Mouse (Mus musculus) embryonic facial prominence, embryonic 15.5 days (tissue): ENCODE measurements around the gene Hoxd4. TPM values are rescaled to one million over a fixed set of nuclear protein-coding genes. Genes with fewer than 3 reads are reported as not detected.
A peak's percentile ranks its signal among the peaks of the same experiment; 100 is the strongest.

Source experiments
- ATAC-seq: fragments of 200-750 bp; cut with Nextera tagmentation; 2 replicates; pipeline ENCODE4 v1.8.0; 2017; ENCODE audit warnings: low read depth, moderate TSS enrichment; ENCODE audit not compliant: insufficient number of reproducible peaks, low FRiP score, low TSS enrichment
- H3K27ac ChIP-seq: fragments of 300-500 bp; sonication (generic); replicated peaks from 2 replicates; pipeline ENCODE4 v1.5.1; 2015; ENCODE audit warnings: mild to moderate bottlenecking, inconsistent platforms
- H3K27me3 ChIP-seq: fragments of 300-500 bp; sonication (generic); 2 replicates; pipeline ENCODE4 v1.6.1; 2015; ENCODE audit warnings: inconsistent platforms
- H3K36me3 ChIP-seq: fragments of 300-500 bp; sonication (generic); 2 replicates; pipeline ENCODE4 v1.6.1; 2015; ENCODE audit warnings: mild to moderate bottlenecking, inconsistent platforms
- H3K4me1 ChIP-seq: fragments of 300-500 bp; sonication (generic); 2 replicates; pipeline ENCODE4 v1.6.1; 2015; ENCODE audit warnings: inconsistent platforms
- H3K4me2 ChIP-seq: fragments of 300-500 bp; sonication (generic); replicated peaks from 2 replicates; pipeline ENCODE4 v1.6.1; 2015; ENCODE audit warnings: mild to moderate bottlenecking, inconsistent platforms
- H3K4me3 ChIP-seq: fragments of 300-500 bp; sonication (generic); replicated peaks from 2 replicates; pipeline ENCODE4 v1.5.1; 2015; ENCODE audit warnings: mild to moderate bottlenecking, inconsistent platforms
- H3K9ac ChIP-seq: fragments of 300-500 bp; sonication (generic); 2 replicates; pipeline ENCODE4 v1.6.1; 2015; ENCODE audit warnings: inconsistent platforms
- H3K9me3 ChIP-seq: fragments of 300-500 bp; sonication (generic); replicated peaks from 2 replicates; pipeline ENCODE4 v1.6.1; 2016; ENCODE audit warnings: inconsistent platforms
- WGBS: fragments of 180-500 bp; shearing (Covaris S2); methylation state at CpG from one replicate; pipeline ENCODE4 v1.1.7; 2015; 5-methylcytosine and 5-hydroxymethylcytosine counted together
- polyA plus RNA-seq: library from polyadenylated mRNA; unstranded; fragments of >200 nt; fragmentation: Nextera tagmentation; extraction: Ambion mirVana; gene quantifications from 2 replicates; pipeline ENCODE4 v1.2.1, GENCODE M21; 2015

Gene Hoxd4
- polyA plus RNA-seq, 1 experiment from 2014 or later = 0.35 TPM

DNA sequence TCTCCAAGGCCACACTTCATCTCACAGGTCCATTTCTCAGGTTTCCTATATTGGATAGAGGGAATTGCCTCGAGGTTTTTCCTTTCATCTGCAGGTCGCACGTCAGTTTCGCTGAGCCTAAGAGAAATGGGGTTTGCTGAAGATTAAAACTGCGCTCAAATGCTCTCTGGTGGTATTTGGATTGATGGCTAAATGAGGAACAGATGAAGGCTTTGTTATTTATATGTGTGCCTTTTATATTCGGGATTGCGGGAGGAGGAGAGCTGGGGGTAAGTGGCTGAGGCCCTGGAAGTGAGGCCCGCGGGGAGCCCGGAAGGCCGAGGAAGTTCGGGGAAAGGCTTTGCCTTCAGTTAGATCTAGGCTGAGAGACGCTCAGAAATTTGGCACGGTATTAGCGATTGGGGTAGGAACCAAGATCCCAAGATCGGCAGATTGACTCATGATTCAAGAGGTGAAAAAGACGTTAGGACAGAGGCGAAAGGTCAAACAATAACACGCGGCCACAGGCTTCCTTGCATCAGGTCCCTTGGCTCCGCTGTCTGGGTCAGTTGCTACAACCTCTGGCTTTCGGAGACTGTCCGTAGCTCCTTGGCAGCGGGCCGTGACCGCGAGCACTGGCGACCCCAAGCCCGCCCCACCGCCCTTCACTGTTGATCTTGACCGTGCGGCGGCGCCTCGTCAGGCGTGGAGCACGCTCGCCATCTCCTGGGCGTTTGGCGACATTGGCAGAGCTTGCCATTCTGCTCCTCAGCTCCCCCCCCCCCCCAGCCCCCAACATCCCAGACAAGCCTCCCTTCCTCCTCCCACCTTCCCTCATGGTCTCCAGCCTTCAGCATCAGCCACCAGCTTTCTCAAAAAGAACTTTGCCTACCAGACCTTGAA is 39.0 kb upstream of the Hoxd4 start:
- 5% methylated on average over 40 of the region's 40 CpGs for WGBS
- peak overlapping the region; percentile 54 for H3K4me2 ChIP-seq
- no peak for ATAC-seq
- peaks cover 17% of the 10 kb centered on the region for H3K4me1 ChIP-seq
- peaks cover 98% of the 10 kb centered on the region for H3K27me3 ChIP-seq
- H3K27ac ChIP-seq = no peak overlapping the region
- H3K9ac ChIP-seq = no peak overlapping the region
- no peaks in the 10 kb centered on the region for H3K9me3 ChIP-seq
- H3K4me3 ChIP-seq = peak overlapping the region; percentile 29
- H3K36me3 ChIP-seq = no peaks in the 10 kb centered on the region

DNA sequence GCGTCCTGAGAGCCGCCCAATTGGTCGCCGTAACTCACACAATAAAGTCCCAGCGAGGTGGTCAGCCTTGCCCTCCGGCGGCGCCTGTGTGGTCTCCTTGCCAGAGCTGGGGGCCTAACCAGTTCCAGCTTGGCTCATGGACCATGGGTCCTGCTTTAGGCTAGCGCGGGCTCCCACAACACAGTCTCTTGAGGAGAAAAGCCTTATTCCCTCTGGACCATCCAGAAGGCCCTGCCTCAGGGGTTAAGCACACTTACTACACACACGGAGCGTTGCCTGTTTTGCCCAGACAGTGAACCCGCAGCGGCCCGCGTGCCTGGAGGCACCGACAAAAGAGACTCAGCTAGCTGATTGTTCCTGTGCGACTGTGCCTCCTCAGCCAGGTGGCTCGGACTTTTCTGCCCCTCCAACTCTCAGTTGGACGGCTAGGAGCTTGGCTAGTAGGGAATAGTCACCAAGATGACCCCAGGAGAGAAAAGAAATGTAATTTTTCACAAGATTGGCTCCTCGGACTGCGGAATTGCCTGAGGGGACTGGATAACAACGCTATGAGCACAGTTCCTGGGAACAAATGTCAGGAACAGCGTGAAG is 37.8 kb upstream of the Hoxd4 start:
- 2% methylated on average over 24 of the region's 24 CpGs for WGBS
- H3K4me1 ChIP-seq = peaks cover 6% of the 10 kb centered on the region
- ATAC-seq = no peak
- peaks cover 98% of the 10 kb centered on the region for H3K27me3 ChIP-seq
- no peaks in the 10 kb centered on the region for H3K36me3 ChIP-seq
- no peak overlapping the region for H3K4me2 ChIP-seq
- H3K27ac ChIP-seq = no peak overlapping the region
- no peak overlapping the region for H3K4me3 ChIP-seq
- no peak overlapping the region for H3K9ac ChIP-seq
- H3K9me3 ChIP-seq = no peaks in the 10 kb centered on the region

DNA sequence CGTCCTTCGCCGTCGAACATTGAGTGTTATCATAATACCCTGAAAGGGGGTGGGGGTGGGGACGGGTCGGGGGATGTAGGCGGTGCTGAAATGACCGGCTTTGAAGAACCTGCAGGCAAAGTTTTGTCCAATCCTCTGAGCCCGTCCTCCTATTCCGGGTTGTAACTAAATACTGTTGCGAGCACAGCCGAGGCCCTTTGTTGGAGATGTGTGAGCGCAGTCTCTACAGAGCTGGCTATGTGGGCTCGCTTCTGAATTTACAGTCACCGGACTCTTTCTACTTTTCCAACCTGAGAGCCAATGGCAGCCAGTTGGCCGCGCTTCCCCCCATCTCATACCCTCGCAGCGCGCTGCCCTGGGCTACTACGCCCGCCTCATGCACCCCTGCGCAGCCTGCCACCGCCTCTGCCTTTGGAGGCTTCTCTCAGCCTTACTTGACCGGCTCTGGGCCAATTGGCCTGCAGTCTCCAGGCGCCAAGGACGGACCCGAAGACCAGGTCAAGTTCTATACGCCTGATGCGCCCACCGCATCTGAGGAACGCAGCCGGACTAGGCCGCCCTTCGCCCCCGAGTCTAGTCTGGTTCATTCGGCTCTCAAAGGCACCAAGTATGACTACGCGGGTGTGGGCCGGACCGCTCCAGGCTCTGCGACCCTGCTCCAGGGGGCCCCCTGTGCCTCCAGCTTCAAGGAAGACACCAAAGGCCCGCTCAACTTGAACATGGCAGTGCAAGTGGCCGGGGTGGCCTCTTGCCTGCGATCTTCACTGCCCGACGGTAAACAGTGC is 36.7 kb upstream of the Hoxd4 start, which contains the start of gene Hoxd12:
Gene Hoxd12 (plus strand): TSS at position 133 of the 785 bp plus-strand sequence.
- no peaks in the 10 kb centered on the region for H3K9me3 ChIP-seq
- WGBS = 2% methylated on average over 47 of the region's 47 CpGs
- no peak within 1 kb of the TSS for H3K9ac ChIP-seq
- no peak within 1 kb of the TSS for H3K4me3 ChIP-seq
- H3K4me1 ChIP-seq = peaks cover 6% of the 10 kb centered on the region
- no peaks in the 10 kb centered on the region for H3K36me3 ChIP-seq
- peaks cover 98% of the 10 kb centered on the region for H3K27me3 ChIP-seq
- H3K4me2 ChIP-seq = no peak within 1 kb of the TSS
- no peak; the same call in 1 of the 2 replicates for ATAC-seq
- H3K27ac ChIP-seq = no peak within 1 kb of the TSS

DNA sequence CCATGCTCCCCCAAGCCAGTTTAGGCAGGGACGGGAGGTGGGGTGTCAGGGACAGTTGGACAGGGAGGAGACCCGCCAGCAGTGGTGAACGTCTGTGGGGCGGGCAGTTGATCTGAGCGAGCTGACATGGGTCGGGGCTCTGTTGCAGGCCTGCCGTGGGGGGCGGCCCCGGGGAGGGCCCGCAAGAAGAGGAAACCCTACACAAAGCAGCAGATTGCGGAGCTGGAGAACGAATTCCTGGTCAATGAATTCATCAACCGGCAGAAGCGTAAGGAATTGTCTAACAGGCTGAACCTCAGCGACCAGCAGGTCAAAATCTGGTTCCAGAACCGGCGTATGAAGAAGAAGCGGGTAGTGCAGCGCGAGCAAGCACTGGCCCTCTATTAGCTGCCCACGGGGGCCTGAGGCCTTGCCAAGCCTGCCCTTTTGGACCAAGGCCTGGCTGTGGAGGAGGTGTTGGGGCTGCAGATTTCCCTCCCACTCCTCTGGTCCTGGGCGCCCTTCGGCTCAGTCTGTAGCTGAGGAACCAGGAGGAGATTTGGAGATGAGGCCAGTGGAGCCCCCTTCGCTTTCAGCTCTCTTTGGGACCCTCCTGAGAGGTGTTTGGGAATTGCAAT is 36.0 kb upstream of the Hoxd4 start:
- no peak overlapping the region for H3K9ac ChIP-seq
- H3K4me1 ChIP-seq = peaks cover 6% of the 10 kb centered on the region
- WGBS = 6% methylated on average over 24 of the region's 24 CpGs
- H3K36me3 ChIP-seq = no peaks in the 10 kb centered on the region
- H3K27me3 ChIP-seq = peaks cover 100% of the 10 kb centered on the region
- no peak overlapping the region for H3K4me2 ChIP-seq
- H3K27ac ChIP-seq = no peak overlapping the region
- no peak for ATAC-seq
- no peak overlapping the region for H3K4me3 ChIP-seq
- H3K9me3 ChIP-seq = no peaks in the 10 kb centered on the region

DNA sequence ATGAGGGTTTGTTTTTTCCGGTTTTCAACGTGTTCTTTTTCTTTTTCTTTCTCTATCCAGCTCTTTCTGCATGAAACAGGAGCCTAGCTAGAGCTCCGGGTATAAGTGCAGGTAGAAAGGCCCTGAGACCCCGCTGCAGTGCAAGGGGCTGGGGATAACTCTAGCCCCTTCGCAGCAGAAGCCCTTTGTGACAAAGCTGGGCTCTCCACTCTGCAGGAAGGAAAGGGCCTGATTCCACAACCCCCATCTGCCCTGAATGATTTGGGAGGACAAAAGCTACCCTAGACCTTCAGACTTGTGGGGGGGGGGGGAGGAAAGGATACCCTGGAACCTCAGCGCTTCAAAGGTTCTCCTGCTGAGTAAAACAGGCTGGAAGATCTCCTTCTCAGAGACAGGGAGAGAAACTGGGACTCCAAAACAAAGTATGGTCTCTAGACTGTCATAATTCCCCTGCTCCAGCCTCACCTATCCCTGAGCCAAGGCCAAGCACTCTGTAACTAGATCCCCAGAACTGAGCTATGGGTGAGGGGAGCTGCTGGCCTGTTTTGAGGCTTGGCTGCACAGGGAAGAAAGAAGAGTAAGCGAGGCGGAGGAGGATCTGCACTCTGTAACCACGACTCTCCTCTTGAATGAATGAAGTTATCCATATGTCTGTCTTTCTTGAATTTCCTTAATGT is 35.2 kb upstream of the Hoxd4 start:
- Histone ChIP-seq H3K4me3 (no peak overlapping the region), H3K4me1 (peaks cover 7% of the 10 kb centered on the region), H3K9me3 (no peaks in the 10 kb centered on the region), H3K27ac (no peak overlapping the region), H3K27me3 (peaks cover 100% of the 10 kb centered on the region), H3K4me2 (no peak overlapping the region), H3K36me3 (no peaks in the 10 kb centered on the region), H3K9ac (no peak overlapping the region)
- 5% methylated on average over 9 of the region's 9 CpGs for WGBS
- ATAC-seq = no peak

DNA sequence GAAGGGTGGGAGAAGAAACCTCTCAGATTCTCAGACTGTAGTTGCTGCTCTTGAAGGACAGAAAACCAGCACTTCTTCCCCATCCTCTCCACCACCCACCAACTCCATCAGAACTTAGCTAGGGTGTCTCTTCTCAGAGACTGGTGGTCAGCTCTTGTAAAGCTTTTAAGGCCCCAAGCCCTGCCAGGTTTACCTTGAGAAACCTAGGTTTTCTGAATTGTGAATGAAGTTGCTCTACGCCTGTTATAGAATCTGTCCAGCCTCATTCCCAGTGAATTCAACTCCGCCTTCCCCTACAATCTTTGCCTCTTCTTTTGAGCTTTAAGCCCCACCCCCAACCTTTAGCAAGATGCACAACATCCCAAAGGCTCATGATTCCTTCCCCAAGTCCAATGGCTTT is 34.6 kb upstream of the Hoxd4 start:
- Histone ChIP-seq H3K4me3 (no peak overlapping the region), H3K36me3 (no peaks in the 10 kb centered on the region), H3K9me3 (no peaks in the 10 kb centered on the region), H3K27me3 (peaks cover 100% of the 10 kb centered on the region), H3K9ac (no peak overlapping the region), H3K4me1 (peaks cover 13% of the 10 kb centered on the region), H3K4me2 (no peak overlapping the region), H3K27ac (no peak overlapping the region)
- no peak for ATAC-seq
- WGBS = 16% methylated on average over 2 of the region's 2 CpGs

DNA sequence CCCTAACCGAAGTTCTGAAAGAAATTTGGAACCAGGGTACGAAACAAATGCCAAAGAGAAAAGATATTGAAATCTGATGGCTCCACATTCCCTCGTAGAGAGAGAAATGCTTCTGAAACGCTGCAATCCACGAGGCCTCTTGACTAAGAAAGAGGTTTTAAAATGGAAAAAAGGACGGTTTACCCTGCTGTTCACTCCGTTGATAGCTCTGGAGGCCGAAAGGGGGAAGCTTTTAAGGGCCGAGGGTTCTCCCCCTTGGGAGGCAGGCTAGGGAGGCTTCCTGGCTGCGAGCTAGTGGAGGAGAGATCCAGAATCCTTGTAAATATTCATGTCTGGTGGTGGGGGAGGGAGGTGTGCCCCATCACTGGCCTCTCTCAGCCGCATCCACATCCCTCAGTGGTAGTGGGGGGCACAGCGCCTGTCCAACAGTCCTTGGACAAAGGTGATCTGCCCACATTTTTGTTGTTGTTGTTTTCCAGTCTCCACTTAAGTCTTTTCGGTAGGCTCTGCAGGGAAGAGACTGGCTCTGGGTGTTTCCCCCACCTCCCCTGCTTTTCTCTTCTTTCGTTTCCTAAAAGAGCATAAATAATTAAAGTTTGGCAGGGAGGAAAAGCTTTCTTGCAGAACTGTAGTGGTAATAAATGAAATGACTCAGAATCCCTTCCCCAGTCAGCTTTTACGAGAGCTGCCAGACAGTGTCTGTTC is 32.7 kb upstream of the Hoxd4 start, which contains the start of gene Hoxd11:
Gene Hoxd11 (plus strand): TSS at position 667 of the 705 bp plus-strand sequence.
- Histone ChIP-seq H3K9ac (no peak within 1 kb of the TSS), H3K9me3 (no peaks in the 10 kb centered on the region), H3K4me2 (peak within 1 kb of the TSS; percentile 13; the same call in 1 of the 2 replicates), H3K27me3 (peaks cover 100% of the 10 kb centered on the region), H3K36me3 (no peaks in the 10 kb centered on the region), H3K4me1 (peaks cover 16% of the 10 kb centered on the region), H3K27ac (no peak within 1 kb of the TSS), H3K4me3 (no peak within 1 kb of the TSS)
- ATAC-seq = no peak
- 2% methylated on average over 15 of the region's 15 CpGs for WGBS

DNA sequence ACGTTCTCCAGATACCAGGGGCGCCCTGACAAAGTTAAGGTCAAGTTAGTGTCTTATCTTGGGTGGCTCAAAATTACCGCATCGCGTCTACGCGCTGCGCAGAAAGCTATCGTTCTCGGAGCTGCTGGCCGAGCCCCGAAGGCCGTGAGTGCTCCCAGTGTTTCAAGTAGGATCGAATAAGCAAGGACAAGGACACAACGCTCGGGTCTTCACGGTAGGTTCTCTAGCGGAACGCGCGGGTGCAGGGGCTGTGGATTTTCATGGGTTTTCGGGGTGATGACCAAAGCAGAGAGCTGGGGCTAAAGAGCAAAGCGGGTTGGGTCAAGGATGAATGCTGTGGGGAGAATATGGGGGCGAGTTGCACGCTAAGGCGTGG is 32.1 kb upstream of the Hoxd4 start:
- no peak overlapping the region for H3K9ac ChIP-seq
- H3K4me1 ChIP-seq = peaks cover 16% of the 10 kb centered on the region
- under 1% methylated on average over 26 of the region's 26 CpGs for WGBS

DNA sequence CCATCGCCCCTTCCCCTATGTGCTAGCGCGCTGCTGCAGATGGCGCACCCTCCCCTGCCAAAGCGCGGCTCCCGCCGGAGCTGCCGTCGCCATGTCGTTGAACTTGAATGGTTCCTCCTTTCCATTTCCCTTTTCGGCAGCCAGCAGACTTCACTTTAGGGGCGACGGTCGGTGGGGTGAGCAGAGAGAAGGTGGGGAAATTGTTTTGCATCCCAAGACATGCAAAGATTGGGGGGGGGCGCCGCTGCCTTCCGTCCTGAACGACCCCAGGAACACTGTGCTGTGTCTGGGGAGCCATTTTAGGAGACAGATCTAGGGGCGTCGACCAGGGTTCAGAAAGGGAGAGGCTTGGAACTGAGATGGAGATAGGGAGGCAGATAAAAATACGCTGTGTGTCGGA is 31.7 kb upstream of the Hoxd4 start:
- Histone ChIP-seq H3K27ac (no peak overlapping the region), H3K4me1 (peaks cover 16% of the 10 kb centered on the region), H3K9ac (no peak overlapping the region), H3K36me3 (no peaks in the 10 kb centered on the region), H3K4me2 (peak overlapping the region; percentile 13; the same call in 1 of the 2 replicates), H3K4me3 (no peak overlapping the region), H3K9me3 (no peaks in the 10 kb centered on the region), H3K27me3 (peaks cover 100% of the 10 kb centered on the region)
- 2% methylated on average over 23 of the region's 23 CpGs for WGBS
- no peak for ATAC-seq

More for the DNA sequence above, 32.1 kb upstream of the Hoxd4 start:
- Histone ChIP-seq H3K36me3 (no peaks in the 10 kb centered on the region), H3K27ac (no peak overlapping the region), H3K4me2 (peak overlapping the region; percentile 13; the same call in 1 of the 2 replicates), H3K9me3 (no peaks in the 10 kb centered on the region), H3K27me3 (peaks cover 100% of the 10 kb centered on the region), H3K4me3 (no peak overlapping the region)
- ATAC-seq = no peak
